Mouse (Mus musculus) lung, embryonic 16.5 days (tissue): ENCODE data around the gene Foxn3. TPM values are rescaled to one million over a fixed set of nuclear protein-coding genes. Genes with fewer than 3 reads are reported as not detected.

Source experiments
- ATAC-seq: fragments of 200-750 bp; cut with Nextera tagmentation; 2 replicates; pipeline ENCODE4 v1.8.0; 2017; ENCODE audit warnings: low read depth, mild to moderate bottlenecking, moderate library complexity
- H3K27ac ChIP-seq: fragments of 300-500 bp; sonication (generic); 2 replicates; pipeline ENCODE4 v1.5.1; 2014; ENCODE audit warnings: mild to moderate bottlenecking, control low read depth, low read length
- H3K27me3 ChIP-seq: fragments of 300-500 bp; sonication (generic); 2 replicates; pipeline ENCODE4 v1.6.1; 2014; ENCODE audit warnings: low read depth, low read length, mixed read lengths; ENCODE audit not compliant: control insufficient read depth, insufficient read depth
- H3K36me3 ChIP-seq: fragments of 300-500 bp; sonication (generic); 2 replicates; pipeline ENCODE4 v1.6.1; 2014; ENCODE audit warnings: low read length; ENCODE audit not compliant: control insufficient read depth, insufficient read depth
- H3K4me1 ChIP-seq: fragments of 300-500 bp; sonication (generic); replicated peaks from 2 replicates; pipeline ENCODE4 v1.6.1; 2014; ENCODE audit warnings: low read length, mixed read lengths; ENCODE audit not compliant: control insufficient read depth, insufficient read depth
- H3K4me2 ChIP-seq: fragments of 300-500 bp; sonication (generic); 2 replicates; pipeline ENCODE4 v1.6.1; 2014; ENCODE audit warnings: low read depth, low read length, control low read depth
- H3K4me3 ChIP-seq: fragments of 300-500 bp; sonication (generic); 2 replicates; pipeline ENCODE4 v1.5.1; 2014; ENCODE audit warnings: mild to moderate bottlenecking, low read length, control low read depth
- H3K9ac ChIP-seq: fragments of 300-500 bp; sonication (generic); 2 replicates; pipeline ENCODE4 v1.6.1; 2014; ENCODE audit warnings: low read length, control low read depth
- H3K9me3 ChIP-seq: fragments of 300-500 bp; sonication (generic); 2 replicates; pipeline ENCODE4 v1.6.1; 2016; ENCODE audit warnings: low read length; ENCODE audit not compliant: control insufficient read depth
- WGBS: fragments of 180-500 bp; shearing (Covaris S2); extraction: QIAGEN DNeasy Blood & Tissue Kit; methylation state at CpG from one replicate; pipeline ENCODE4 v1.1.7; 2014; 5-methylcytosine and 5-hydroxymethylcytosine counted together
- polyA plus RNA-seq: library from polyadenylated mRNA; unstranded; fragments of >200 nt; fragmentation: Nextera tagmentation; extraction: Ambion mirVana; gene quantifications from 2 replicates; pipeline ENCODE4 v1.2.1, GENCODE M21; 2015

The Foxn3 gene
- polyA plus RNA-seq, 1 experiment from 2014 or later = 60.8 TPM

DNA sequence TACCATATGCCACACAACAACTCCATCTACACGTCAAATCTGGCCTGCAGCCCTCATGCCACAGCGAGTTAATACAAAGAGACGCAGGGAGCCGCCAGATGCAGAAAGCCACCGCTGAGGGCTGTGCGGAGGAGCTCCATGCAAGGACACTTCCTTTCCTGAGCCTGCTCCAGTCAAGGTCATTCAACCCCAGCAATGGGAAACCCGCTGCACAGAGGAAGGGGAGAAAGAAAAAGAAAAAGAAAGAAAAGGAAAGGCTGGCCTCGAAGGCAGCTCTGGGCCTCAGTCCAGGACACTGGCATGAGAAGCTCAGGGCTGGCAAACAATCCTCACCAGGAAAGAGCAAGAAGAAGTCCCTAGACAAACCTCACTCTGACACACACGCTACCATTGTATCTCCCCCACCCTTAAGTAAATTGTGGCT, 44.2 kb downstream of the Foxn3 start:
- WGBS = 53% methylated on average over 9 of the region's 9 CpGs
- Histone ChIP-seq H3K9ac (no peak overlapping the region), H3K27me3 (no peaks in the 10 kb centered on the region), H3K9me3 (no peaks in the 10 kb centered on the region), H3K4me3 (no peak overlapping the region), H3K4me2 (peak overlapping the region; percentile 32; the same call in 1 of the 2 replicates), H3K27ac (no peak overlapping the region), H3K4me1 (peaks cover 7% of the 10 kb centered on the region; the same call in 1 of the 2 replicates), H3K36me3 (no peaks in the 10 kb centered on the region)
- 0 out of 2 replicates have a peak, but pooled peaks have one; percentile 15 for ATAC-seq

GRCm38 (mm10) chr12:99518640-99519039, 44.7 kb downstream of the Foxn3 start:
- no peak for ATAC-seq
- H3K4me1 ChIP-seq = peaks cover 7% of the 10 kb centered on the region; the same call in 1 of the 2 replicates
- no peaks in the 10 kb centered on the region for H3K27me3 ChIP-seq
- no peaks in the 10 kb centered on the region for H3K36me3 ChIP-seq
- no peak overlapping the region for H3K4me3 ChIP-seq
- H3K9ac ChIP-seq = no peak overlapping the region
- no peak overlapping the region for H3K4me2 ChIP-seq
- H3K9me3 ChIP-seq = no peaks in the 10 kb centered on the region
- 89% methylated on average over 10 of the region's 10 CpGs for WGBS
- H3K27ac ChIP-seq = no peak overlapping the region

GRCm38 (mm10) chr12:99518126-99518525, 45.3 kb downstream of the Foxn3 start:
- Histone ChIP-seq H3K36me3 (no peaks in the 10 kb centered on the region), H3K4me3 (no peak overlapping the region), H3K9me3 (no peaks in the 10 kb centered on the region), H3K4me2 (no peak overlapping the region), H3K9ac (no peak overlapping the region), H3K27ac (no peak overlapping the region), H3K4me1 (peaks cover 7% of the 10 kb centered on the region; the same call in 1 of the 2 replicates), H3K27me3 (no peaks in the 10 kb centered on the region)
- WGBS = 89% methylated on average over 12 of the region's 12 CpGs
- ATAC-seq = no peak

- 85% methylated on average over 5 of the region's 5 CpGs for WGBS
- no peak for ATAC-seq
Observed at GRCm38 (mm10) chr12:99517296-99517695, 46.1 kb downstream of the Foxn3 start.

GRCm38 (mm10) chr12:99515481-99515880, 47.9 kb downstream of the Foxn3 start:
- 55% methylated on average over 3 of the region's 3 CpGs for WGBS
- no peak for ATAC-seq
- no peaks in the 10 kb centered on the region for H3K27me3 ChIP-seq
- H3K4me3 ChIP-seq = no peak overlapping the region
- peaks cover 7% of the 10 kb centered on the region; the same call in 1 of the 2 replicates for H3K4me1 ChIP-seq
- no peaks in the 10 kb centered on the region for H3K9me3 ChIP-seq
- no peak overlapping the region for H3K9ac ChIP-seq
- no peak overlapping the region for H3K4me2 ChIP-seq
- no peaks in the 10 kb centered on the region for H3K36me3 ChIP-seq
- no peak overlapping the region for H3K27ac ChIP-seq

More at GRCm38 (mm10) chr12:99517296-99517695, 46.1 kb downstream of the Foxn3 start:
- H3K4me3 ChIP-seq = no peak overlapping the region
- peaks cover 7% of the 10 kb centered on the region; the same call in 1 of the 2 replicates for H3K4me1 ChIP-seq
- no peaks in the 10 kb centered on the region for H3K9me3 ChIP-seq
- no peaks in the 10 kb centered on the region for H3K36me3 ChIP-seq
- no peak overlapping the region for H3K4me2 ChIP-seq
- H3K9ac ChIP-seq = no peak overlapping the region
- no peaks in the 10 kb centered on the region for H3K27me3 ChIP-seq
- no peak overlapping the region for H3K27ac ChIP-seq

- H3K27me3 ChIP-seq = no peaks in the 10 kb centered on the region
- no peak overlapping the region for H3K4me2 ChIP-seq
- WGBS = 81% methylated on average over 5 of the region's 5 CpGs
- H3K9ac ChIP-seq = no peak overlapping the region
- H3K4me3 ChIP-seq = no peak overlapping the region
- H3K27ac ChIP-seq = no peak overlapping the region
- no peak for ATAC-seq
- no peaks in the 10 kb centered on the region for H3K9me3 ChIP-seq
- no peaks in the 10 kb centered on the region; the same call in 1 of the 2 replicates for H3K4me1 ChIP-seq
- no peaks in the 10 kb centered on the region for H3K36me3 ChIP-seq
Observed at GRCm38 (mm10) chr12:99511644-99512043, 51.7 kb downstream of the Foxn3 start.

- no peak overlapping the region for H3K4me2 ChIP-seq
- WGBS = 30% methylated on average over 5 of the region's 5 CpGs
- H3K36me3 ChIP-seq = no peaks in the 10 kb centered on the region
- no peak overlapping the region for H3K4me3 ChIP-seq
- H3K27me3 ChIP-seq = no peaks in the 10 kb centered on the region
- no peaks in the 10 kb centered on the region; the same call in 1 of the 2 replicates for H3K4me1 ChIP-seq
- H3K9me3 ChIP-seq = no peaks in the 10 kb centered on the region
- ATAC-seq = no peak
- no peak overlapping the region for H3K27ac ChIP-seq
- no peak overlapping the region for H3K9ac ChIP-seq
Observed at GRCm38 (mm10) chr12:99510759-99511158, 52.6 kb downstream of the Foxn3 start.

DNA sequence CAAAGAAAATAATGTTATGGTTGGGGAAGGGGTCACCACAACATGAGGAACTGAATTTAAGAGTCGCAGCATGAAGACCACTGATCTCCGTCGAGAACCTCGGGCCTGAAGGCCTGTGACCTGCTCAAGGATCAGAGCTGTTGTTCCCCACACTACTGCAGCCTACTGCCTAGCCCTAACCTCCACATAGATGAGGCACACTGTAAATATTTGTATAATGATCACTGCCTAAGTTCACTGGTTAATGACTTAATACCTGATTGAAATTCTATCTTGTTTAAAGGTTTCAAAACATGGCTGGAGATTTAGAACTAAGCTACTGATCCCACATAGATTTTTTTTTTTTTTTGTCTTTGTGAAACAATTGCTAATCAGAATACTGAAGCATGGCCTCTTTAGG, 61.2 kb downstream of the Foxn3 start:
- Histone ChIP-seq H3K4me2 (no peak overlapping the region), H3K4me3 (no peak overlapping the region), H3K4me1 (no peaks in the 10 kb centered on the region), H3K27ac (no peak overlapping the region), H3K27me3 (no peaks in the 10 kb centered on the region), H3K9me3 (no peaks in the 10 kb centered on the region), H3K9ac (no peak overlapping the region), H3K36me3 (no peaks in the 10 kb centered on the region)
- WGBS = 81% methylated on average over 4 of the region's 4 CpGs
- no peak for ATAC-seq

- Histone ChIP-seq H3K9ac (no peak overlapping the region), H3K4me1 (no peaks in the 10 kb centered on the region), H3K4me3 (no peak overlapping the region), H3K27ac (no peak overlapping the region), H3K27me3 (no peaks in the 10 kb centered on the region), H3K36me3 (no peaks in the 10 kb centered on the region), H3K9me3 (no peaks in the 10 kb centered on the region), H3K4me2 (no peak overlapping the region)
- WGBS = 49% methylated on average over 9 of the region's 9 CpGs
- no peak for ATAC-seq
Observed at GRCm38 (mm10) chr12:99498978-99499694, 64.2 kb downstream of the Foxn3 start.
